Mouse (Mus musculus): ENCODE data around the gene Gm2016.
"Not testable (repeated sequence)": the region's sequence is repeated elsewhere in the genome, so short reads cannot be mapped to it uniquely, and the experiment has no call there.

The Gm2016 gene

DNA sequence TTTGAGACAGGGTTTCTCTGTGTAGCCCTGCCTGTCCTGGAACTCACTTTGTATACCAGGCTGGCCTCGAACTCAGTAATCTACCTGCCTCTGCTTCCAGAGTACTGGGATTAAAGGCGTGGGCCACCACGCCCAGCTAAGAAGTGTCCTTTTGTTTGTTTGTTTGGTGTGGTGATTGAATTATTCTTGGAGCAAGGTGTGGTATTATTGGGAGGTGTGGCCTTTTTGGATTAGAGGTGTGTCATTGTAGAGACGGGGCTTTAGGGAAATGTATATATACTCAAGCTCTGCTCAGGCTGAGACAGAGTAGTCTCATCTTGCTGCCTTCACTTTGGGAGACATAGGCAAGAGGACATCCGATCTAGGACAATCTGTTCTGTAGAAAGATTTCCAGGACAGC lies at the start of gene Gm2016:
Gene Gm2016 (plus strand): TSS at position 301 of the 400 bp plus-strand sequence.
- DNase-seq (ENCODE audit: low read depth, low spot score): not testable (repeated sequence)

DNA sequence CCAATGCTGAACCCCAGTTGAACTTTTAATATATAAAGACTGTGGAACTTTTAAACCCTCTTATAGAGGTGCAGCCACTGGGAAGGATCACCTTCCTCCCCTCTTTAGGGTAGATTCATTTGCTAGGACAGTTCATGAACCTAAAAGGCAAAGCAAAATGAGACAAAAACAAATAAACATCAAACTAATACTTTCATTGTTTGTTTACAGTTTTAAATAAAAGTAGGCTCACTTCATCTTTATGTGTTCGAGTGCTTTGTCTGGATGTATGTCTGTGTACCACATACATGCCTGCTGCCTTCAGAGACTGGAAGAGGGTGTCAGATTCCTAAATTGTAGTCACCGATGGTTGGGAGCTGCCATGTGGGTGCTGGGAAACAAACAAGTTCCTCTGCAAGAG lies 31.6 kb upstream of the Gm2016 start, which contains the start of gene Gm2001:
Gene Gm2001 (minus strand): TSS at position 101 of the 400 bp plus-strand sequence.
- DNase-seq (ENCODE audit: low read depth, low spot score): not testable (repeated sequence)

DNA sequence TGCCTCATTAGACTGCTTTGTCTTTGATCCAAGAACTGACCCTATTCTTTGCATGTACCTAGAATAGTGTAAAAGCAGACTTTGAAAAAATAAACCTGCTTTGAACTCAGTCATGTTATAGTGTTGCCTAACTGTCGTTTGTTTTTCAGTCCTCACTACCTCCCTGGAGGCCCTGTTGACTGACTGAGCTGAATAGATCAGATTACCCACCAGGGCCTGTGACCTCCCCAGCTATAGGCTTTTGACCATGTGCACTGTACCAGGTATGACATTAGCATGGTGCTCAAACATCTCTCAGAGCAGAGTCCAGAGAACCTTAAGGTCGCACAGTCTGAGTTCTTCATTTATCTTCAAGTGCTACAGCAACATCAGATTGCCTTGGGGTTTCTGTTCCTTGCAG lies 23.2 kb upstream of the Gm2016 start:
- DNase-seq (ENCODE audit: low read depth, low spot score): not testable (repeated sequence)

DNA sequence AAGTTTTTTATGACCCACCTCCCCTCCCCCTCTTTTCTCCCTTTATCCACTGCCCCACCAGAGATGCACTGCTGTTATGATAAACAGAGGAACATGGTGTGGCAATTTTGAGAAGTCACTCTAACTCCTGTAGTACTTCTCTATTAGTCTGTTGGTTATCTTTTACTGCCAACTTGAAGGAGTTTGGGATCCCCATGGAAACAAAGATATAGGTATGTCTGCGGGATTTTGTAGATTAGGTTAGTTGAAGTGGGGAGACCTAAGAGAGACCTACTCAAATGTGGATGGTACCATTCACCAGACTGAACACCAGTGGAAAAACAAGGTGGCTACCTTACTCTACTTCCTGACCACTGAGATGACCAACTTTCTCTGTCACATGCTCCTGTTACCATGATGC lies 17.8 kb upstream of the Gm2016 start:
- not testable (repeated sequence) for DNase-seq (ENCODE audit: low read depth, low spot score)

DNA sequence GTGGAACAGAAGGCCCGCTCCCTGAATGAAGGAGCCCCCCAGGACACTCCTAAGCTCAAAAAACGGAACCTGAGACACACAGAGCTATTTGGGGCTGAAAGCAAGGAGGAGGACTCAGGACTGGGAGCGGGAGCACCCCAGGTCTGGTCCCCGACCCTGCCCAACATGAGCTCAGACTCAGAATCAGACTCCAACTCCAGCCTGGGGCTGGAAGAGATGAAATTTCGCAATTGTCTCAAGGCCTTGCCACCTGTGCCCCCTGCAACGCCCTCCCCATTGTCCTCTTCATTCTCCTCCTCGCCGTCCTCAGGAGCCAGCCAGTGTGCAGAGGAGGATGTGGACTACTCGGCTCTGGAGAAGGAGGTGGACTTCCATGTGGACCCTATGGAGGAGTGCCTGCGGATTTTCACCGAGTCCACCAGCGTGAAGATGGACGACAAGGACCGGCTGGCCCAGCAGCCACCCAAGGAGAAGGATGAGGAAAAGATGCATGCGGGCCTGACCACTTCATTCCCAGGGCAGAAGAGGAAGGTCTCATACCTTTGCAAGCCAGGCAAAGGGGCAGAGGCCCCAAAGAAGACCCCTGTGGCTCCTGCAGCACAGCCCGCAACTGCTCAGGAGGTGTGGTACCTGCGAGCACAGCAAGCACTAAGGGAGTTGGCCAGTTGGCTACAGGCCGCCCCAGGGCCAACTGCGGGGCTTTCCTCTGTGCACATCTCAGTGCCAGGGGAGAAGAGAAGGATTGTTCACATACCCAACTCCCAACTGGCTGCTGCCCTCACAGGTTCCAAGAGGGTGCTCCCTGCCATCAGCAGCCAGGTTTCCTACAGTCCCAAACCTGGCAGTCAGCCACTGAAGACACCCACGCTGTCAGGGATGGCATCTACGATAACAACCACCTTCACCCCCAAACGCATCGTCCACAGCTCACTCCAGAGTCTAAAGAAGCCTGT lies 11.9 kb upstream of the Gm2016 start:
- not testable (repeated sequence) for DNase-seq (ENCODE audit: low read depth, low spot score)

DNA sequence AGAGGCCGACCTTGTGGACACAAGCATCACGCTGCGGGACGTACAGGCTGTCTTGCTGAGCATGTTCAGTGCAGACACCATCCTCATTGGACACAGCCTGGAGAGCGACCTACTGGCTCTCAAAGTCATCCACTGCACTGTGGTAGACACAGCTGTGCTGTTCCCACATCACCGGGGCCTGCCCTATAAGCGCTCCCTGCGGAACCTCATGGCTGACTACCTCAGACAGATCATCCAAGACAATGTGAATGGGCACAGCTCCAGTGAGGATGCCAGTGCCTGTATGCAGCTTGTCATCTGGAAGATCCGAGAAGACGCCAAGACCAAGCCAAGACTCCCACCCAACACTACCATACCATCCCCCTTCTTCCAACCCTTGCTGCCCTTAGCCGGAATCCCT lies 10.2 kb upstream of the Gm2016 start:
- not testable (repeated sequence) for DNase-seq (ENCODE audit: low read depth, low spot score)

DNA sequence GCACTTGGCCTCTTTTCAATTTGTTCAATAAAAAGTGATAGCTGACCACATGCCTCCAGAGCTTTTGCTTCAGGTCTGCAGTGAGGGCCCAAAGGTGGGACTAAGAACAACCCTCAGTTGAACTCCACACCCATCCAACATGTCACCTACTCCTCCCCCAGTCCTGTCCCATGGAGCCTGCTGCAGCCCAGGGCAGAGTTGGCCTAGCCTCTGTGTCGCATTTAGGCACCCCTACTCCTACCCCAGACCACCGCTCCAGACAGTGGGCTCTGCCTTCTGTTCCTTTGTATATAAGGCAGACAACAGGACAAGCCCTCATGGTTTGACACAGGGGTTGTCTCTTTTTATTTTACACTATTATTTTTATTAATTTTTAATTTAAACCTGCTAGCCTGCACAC lies 9.8 kb upstream of the Gm2016 start:
- DNase-seq (ENCODE audit: low read depth, low spot score): not testable (repeated sequence)

DNA sequence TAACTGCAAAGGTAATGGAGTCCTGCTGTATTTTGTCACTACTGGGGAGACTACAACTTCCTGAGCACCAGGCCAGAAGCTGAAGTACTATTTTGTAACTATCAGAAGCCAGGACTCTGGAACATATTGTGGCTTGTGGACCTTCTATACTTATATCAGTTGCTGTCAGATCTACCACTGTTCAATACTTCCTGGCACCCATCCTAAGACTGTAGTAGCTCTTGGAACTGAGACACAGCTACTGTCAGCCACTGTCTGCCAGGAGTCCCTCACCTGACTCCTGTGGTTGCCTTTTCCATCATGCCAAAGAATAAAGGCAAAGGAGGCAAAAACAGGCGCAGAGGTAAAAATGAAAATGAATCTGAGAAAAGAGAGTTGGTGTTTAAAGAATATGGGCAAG lies 21.2 kb downstream of the Gm2016 start, which contains the start of gene Gm2022:
Gene Gm2022 (plus strand): TSS at position 301 of the 400 bp plus-strand sequence.
- not testable (repeated sequence) for DNase-seq (ENCODE audit: low read depth, low spot score)

DNA sequence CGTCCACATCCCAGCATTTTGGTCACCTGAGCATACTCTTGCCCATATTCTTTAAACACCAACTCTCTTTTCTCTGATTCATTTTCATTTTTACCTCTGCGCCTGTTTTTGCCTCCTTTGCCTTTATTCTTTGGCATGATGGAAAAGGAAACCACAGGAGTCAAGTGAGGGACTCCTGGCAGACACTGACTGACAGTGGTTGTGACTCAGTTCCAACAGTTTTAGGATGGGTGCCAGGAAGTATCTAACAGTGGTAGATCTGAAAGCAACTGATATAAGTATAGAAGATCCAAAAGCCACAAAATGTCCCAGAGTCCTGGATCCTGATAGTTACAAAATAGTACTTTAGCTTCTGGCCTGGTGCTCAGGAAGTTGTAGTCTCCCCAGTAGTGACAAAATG lies 45.8 kb downstream of the Gm2016 start, which contains the start of gene Gm2035:
Gene Gm2035 (minus strand): TSS at position 137 of the 400 bp plus-strand sequence.
- not testable (repeated sequence) for DNase-seq (ENCODE audit: low read depth, low spot score)
